In the genomic region with DNA sequence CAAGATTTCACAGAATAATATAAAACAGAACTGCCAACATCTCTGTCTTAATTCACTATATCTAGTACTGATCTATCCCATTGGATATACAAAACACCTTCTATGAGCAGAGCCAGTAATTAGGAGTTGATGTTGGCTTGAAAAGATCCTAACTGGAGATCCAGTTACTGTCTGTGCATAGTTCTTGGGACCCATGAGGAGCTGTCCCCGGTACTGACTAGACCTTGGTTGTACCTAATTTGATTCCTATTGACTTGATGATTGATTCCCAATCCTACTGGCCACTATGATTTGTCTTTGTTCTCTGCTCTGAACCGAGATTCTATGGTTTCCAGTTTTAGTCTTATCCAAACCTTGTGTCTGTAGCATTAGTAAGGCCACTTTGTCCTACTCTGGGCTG, we compare ENCODE assay signal across 21 mouse cellular contexts.
DNase-seq lines count a peak whose midpoint lies in the region; ATAC-seq and TF ChIP-seq lines count a peak whose summit lies in the region.
"Had no signal": no experiment of that assay in that cellular context is flagged by ENCODE, and none has a peak within 500 bp of the region (broad histone marks: within the 10 kb centered on the region; RNA-seq: fewer than 3 reads in every experiment).

No protein-coding gene starts in this region.

- no peak overlapping the region for H3K27ac ChIP-seq in embryonic facial prominence, embryonic 11.5 days (replicated peaks; ENCODE audit: low read depth, low read length)
- no peak overlapping the region for H3K27ac ChIP-seq in embryonic facial prominence, embryonic 10.5 days (replicated peaks)
- H3K27ac ChIP-seq in limb, embryonic 11.5 days (replicated peaks; ENCODE audit: low read depth, low read length), result no peak overlapping the region
- no peak overlapping the region for H3K27ac ChIP-seq in limb, embryonic 10.5 days
- no peak overlapping the region for H3K27ac ChIP-seq in limb, embryonic 14.5 days (replicated peaks; ENCODE audit: low read depth, low read length)
- H3K27ac ChIP-seq in hindbrain, embryonic 16.5 days (ENCODE audit: low read depth, low read length), result no peak overlapping the region
- H3K27ac ChIP-seq: embryonic facial prominence, embryonic 13.5 days; forebrain, embryonic 13.5 days; heart, embryonic 13.5 days; hindbrain, embryonic 15.5 days had no signal

- H3K9me3 ChIP-seq in embryonic facial prominence, embryonic 11.5 days (replicated peaks; ENCODE audit: control insufficient read depth, low read length), result no peaks in the 10 kb centered on the region
- H3K9me3 ChIP-seq in embryonic facial prominence, embryonic 10.5 days, result no peaks in the 10 kb centered on the region
- H3K9me3 ChIP-seq in limb, embryonic 11.5 days (ENCODE audit: control insufficient read depth, low read length), result no peaks in the 10 kb centered on the region
- H3K9me3 ChIP-seq in limb, embryonic 10.5 days (replicated peaks), result no peaks in the 10 kb centered on the region
- no peaks in the 10 kb centered on the region for H3K9me3 ChIP-seq in limb, embryonic 14.5 days (ENCODE audit: control insufficient read depth, low read length)
- no peaks in the 10 kb centered on the region for H3K9me3 ChIP-seq in hindbrain, embryonic 16.5 days (ENCODE audit: control insufficient read depth, low read length)
- H3K9me3 ChIP-seq: embryonic facial prominence, embryonic 13.5 days; forebrain, embryonic 13.5 days; heart, embryonic 13.5 days; hindbrain, embryonic 15.5 days had no signal

- 71% methylated on average over 2 of the region's 2 CpGs for WGBS in embryonic facial prominence, embryonic 11.5 days
- 64% methylated on average over 2 of the region's 2 CpGs for WGBS in embryonic facial prominence, embryonic 10.5 days
- 70% methylated on average over 2 of the region's 2 CpGs for WGBS in limb, embryonic 11.5 days
- 80% methylated on average over 2 of the region's 2 CpGs for WGBS in limb, embryonic 10.5 days
- WGBS in limb, embryonic 14.5 days, result 57% methylated on average over 2 of the region's 2 CpGs
- 83% methylated on average over 2 of the region's 2 CpGs for WGBS in hindbrain, embryonic 16.5 days

- no peaks in the 10 kb centered on the region for H3K27me3 ChIP-seq in embryonic facial prominence, embryonic 11.5 days (ENCODE audit: control insufficient read depth, insufficient read depth, low read length)
- H3K27me3 ChIP-seq in embryonic facial prominence, embryonic 10.5 days (replicated peaks; ENCODE audit: low read depth, poor library complexity, severe bottlenecking), result no peaks in the 10 kb centered on the region
- no peaks in the 10 kb centered on the region for H3K27me3 ChIP-seq in limb, embryonic 11.5 days (ENCODE audit: control insufficient read depth, insufficient read depth, low read length)
- H3K27me3 ChIP-seq in limb, embryonic 10.5 days (ENCODE audit: low read depth, poor library complexity, severe bottlenecking), result no peaks in the 10 kb centered on the region
- H3K27me3 ChIP-seq in limb, embryonic 14.5 days (ENCODE audit: control insufficient read depth, insufficient read depth, low read length), result no peaks in the 10 kb centered on the region
- no peaks in the 10 kb centered on the region for H3K27me3 ChIP-seq in hindbrain, embryonic 16.5 days (replicated peaks; ENCODE audit: control insufficient read depth, insufficient read depth, low read length)
- H3K27me3 ChIP-seq: embryonic facial prominence, embryonic 13.5 days; forebrain, embryonic 13.5 days; heart, embryonic 13.5 days; hindbrain, embryonic 15.5 days had no signal

- H3K4me3 ChIP-seq in embryonic facial prominence, embryonic 11.5 days (ENCODE audit: low read depth, low read length), result no peak overlapping the region
- H3K4me3 ChIP-seq in embryonic facial prominence, embryonic 10.5 days, result no peak overlapping the region
- H3K4me3 ChIP-seq in limb, embryonic 11.5 days (ENCODE audit: low read depth, low read length), result no peak overlapping the region
- no peak overlapping the region for H3K4me3 ChIP-seq in limb, embryonic 10.5 days
- H3K4me3 ChIP-seq in limb, embryonic 14.5 days (replicated peaks; ENCODE audit: low read length), result no peak overlapping the region
- no peak overlapping the region for H3K4me3 ChIP-seq in hindbrain, embryonic 16.5 days (ENCODE audit: low read length)
- H3K4me3 ChIP-seq: embryonic facial prominence, embryonic 13.5 days; forebrain, embryonic 13.5 days; heart, embryonic 13.5 days; hindbrain, embryonic 15.5 days had no signal

- DNase-seq in embryonic facial prominence, embryonic 11.5 days (ENCODE audit: low spot score), result peak; percentile 30
- no peak for DNase-seq in embryonic facial prominence, embryonic 10.5 days (ENCODE audit: low spot score)
- peak; percentile 49 for DNase-seq in limb, embryonic 11.5 days (ENCODE audit: low spot score)
- DNase-seq in limb, embryonic 10.5 days (ENCODE audit: low spot score), result no peak
- peak; percentile 43 for DNase-seq in embryo, embryonic 10.5 days (ENCODE audit: low spot score)
- DNase-seq in limb, embryonic 14.5 days (ENCODE audit: low spot score), result peak; percentile 54
- no peak for DNase-seq in right cerebral cortex, postnatal 25 days
- DNase-seq: adrenal gland, adult 8-10 months; adrenal gland, postnatal 36 days; cerebellum, adult 2 months; cerebellum, postnatal 14 days; gastrocnemius, postnatal 14 days; heart, postnatal 36 days had no signal

- no peaks in the 10 kb centered on the region for H3K36me3 ChIP-seq in embryonic facial prominence, embryonic 11.5 days (replicated peaks; ENCODE audit: control insufficient read depth, insufficient read depth, low read depth, low read length)
- no peaks in the 10 kb centered on the region for H3K36me3 ChIP-seq in embryonic facial prominence, embryonic 10.5 days (replicated peaks)
- H3K36me3 ChIP-seq in limb, embryonic 11.5 days (ENCODE audit: control insufficient read depth, insufficient read depth, low read length), result no peaks in the 10 kb centered on the region
- no peaks in the 10 kb centered on the region for H3K36me3 ChIP-seq in limb, embryonic 10.5 days
- no peaks in the 10 kb centered on the region for H3K36me3 ChIP-seq in limb, embryonic 14.5 days (ENCODE audit: control insufficient read depth, insufficient read depth, low read length)
- no peaks in the 10 kb centered on the region for H3K36me3 ChIP-seq in hindbrain, embryonic 16.5 days (ENCODE audit: control insufficient read depth, insufficient read depth, low read length)
- H3K36me3 ChIP-seq: embryonic facial prominence, embryonic 13.5 days; heart, embryonic 13.5 days; hindbrain, embryonic 15.5 days had no signal

- no peaks in the 10 kb centered on the region for H3K4me1 ChIP-seq in embryonic facial prominence, embryonic 11.5 days (ENCODE audit: control insufficient read depth, insufficient read depth, low read length)
- H3K4me1 ChIP-seq in embryonic facial prominence, embryonic 10.5 days, result no peaks in the 10 kb centered on the region
- no peaks in the 10 kb centered on the region for H3K4me1 ChIP-seq in limb, embryonic 11.5 days (ENCODE audit: control insufficient read depth, insufficient read depth, low read length)
- H3K4me1 ChIP-seq in limb, embryonic 10.5 days, result no peaks in the 10 kb centered on the region
- no peaks in the 10 kb centered on the region for H3K4me1 ChIP-seq in limb, embryonic 14.5 days (ENCODE audit: control insufficient read depth, insufficient read depth, low read length)
- H3K4me1 ChIP-seq in hindbrain, embryonic 16.5 days (ENCODE audit: control insufficient read depth, insufficient read depth, low read depth, low read length), result no peaks in the 10 kb centered on the region
- H3K4me1 ChIP-seq: embryonic facial prominence, embryonic 13.5 days; heart, embryonic 13.5 days; hindbrain, embryonic 15.5 days had no signal

- H3K4me2 ChIP-seq in embryonic facial prominence, embryonic 11.5 days (ENCODE audit: low read depth, low read length), result no peak overlapping the region
- no peak overlapping the region for H3K4me2 ChIP-seq in limb, embryonic 11.5 days (ENCODE audit: low read depth, severe bottlenecking)
- H3K4me2 ChIP-seq in limb, embryonic 14.5 days (replicated peaks; ENCODE audit: low read depth, low read length, severe bottlenecking), result no peak overlapping the region
- no peak overlapping the region for H3K4me2 ChIP-seq in hindbrain, embryonic 16.5 days (ENCODE audit: low read length)
- H3K4me2 ChIP-seq: embryonic facial prominence, embryonic 13.5 days; forebrain, embryonic 13.5 days; heart, embryonic 13.5 days; hindbrain, embryonic 15.5 days had no signal

- TF ChIP-seq POLR2A in limb, embryonic 14.5 days (IDR thresholded peaks at IDR 0.05; ENCODE audit: borderline replicate concordance, extremely low read depth, insufficient read depth, insufficient read length), result no peak

- no peak overlapping the region for H3K9ac ChIP-seq in embryonic facial prominence, embryonic 11.5 days (replicated peaks; ENCODE audit: low read length)
- no peak overlapping the region for H3K9ac ChIP-seq in limb, embryonic 11.5 days (ENCODE audit: low read length)
- H3K9ac ChIP-seq in limb, embryonic 14.5 days (ENCODE audit: low read depth, low read length, severe bottlenecking), result no peak overlapping the region
- H3K9ac ChIP-seq in hindbrain, embryonic 16.5 days (ENCODE audit: low read depth, low read length), result no peak overlapping the region
- H3K9ac ChIP-seq: embryonic facial prominence, embryonic 13.5 days; forebrain, embryonic 13.5 days; heart, embryonic 13.5 days; hindbrain, embryonic 15.5 days had no signal

- no peak for ATAC-seq in embryonic facial prominence, embryonic 11.5 days (replicated peaks; ENCODE audit: insufficient number of reproducible peaks, low FRiP score, low TSS enrichment, low read depth)
- ATAC-seq in limb, embryonic 11.5 days (ENCODE audit: insufficient number of reproducible peaks, low FRiP score, low TSS enrichment, low read depth), result no peak
- ATAC-seq in limb, embryonic 14.5 days (ENCODE audit: low FRiP score, low read depth), result no peak
- no peak for ATAC-seq in hindbrain, embryonic 16.5 days
- ATAC-seq: forebrain, embryonic 13.5 days; inflammation-experienced regulatory T-cells, adult 6 months; intestine, postnatal 0 days; Patski had no signal

Comparison
In these comparisons a context has a peak if more than half of its experiments do, and no peak if none do; other contexts are left out.
1. DNase-seq: peak in embryonic facial prominence, embryonic 11.5 days (single experiment), limb, embryonic 11.5 days (single experiment), embryo, embryonic 10.5 days (single experiment) and limb, embryonic 14.5 days (single experiment); none in embryonic facial prominence, embryonic 10.5 days (single experiment), limb, embryonic 10.5 days (single experiment) and right cerebral cortex, postnatal 25 days (single experiment).